Mouse (Mus musculus): Measurements from ENCODE around the gene Tigit. TPM values are rescaled to one million over a fixed set of nuclear protein-coding genes. Genes with fewer than 3 reads are reported as not detected.

The Tigit gene
- polyA plus RNA-seq (2012; rRNA removed) = 0.06 TPM in 1 of 2 replicates, not detected in the other

DNA sequence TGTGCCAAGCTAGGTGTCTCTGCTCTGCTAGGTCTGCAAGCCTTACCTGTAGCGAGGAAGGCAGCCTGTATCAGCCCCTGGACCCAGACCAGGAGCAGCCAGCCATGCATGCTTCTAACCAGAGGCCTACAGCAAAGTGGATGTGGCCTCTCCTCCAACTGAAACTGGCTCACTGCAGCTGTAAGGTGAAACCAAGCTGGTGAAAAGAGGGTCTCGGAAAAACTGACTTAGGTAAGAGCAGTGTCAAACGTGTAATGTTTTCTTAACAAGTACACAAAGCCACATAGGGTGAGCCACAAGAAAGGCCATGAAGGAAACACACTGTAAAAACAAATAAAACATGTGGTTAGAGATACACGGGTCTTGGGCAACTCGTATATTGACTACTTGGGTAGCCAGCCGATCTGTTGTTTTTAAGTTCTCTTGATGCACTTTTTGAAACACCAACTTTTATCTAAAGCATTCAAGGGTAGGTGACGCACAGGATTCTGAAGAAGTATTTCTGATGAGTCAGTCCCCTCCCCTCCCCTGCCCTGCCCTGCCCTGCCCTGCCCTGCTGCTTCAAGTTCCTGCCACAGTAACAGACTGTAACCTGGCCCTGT lies at the start of gene Tigit:
Tigit (minus strand) TSS at position 169 of the 602 bp plus-strand sequence.

Other genes with a start within 250 kb of the Tigit start
- gene Drd3, start 89.9 kb upstream of the Tigit start, polyA plus RNA-seq (2012; rRNA removed) = not detected in 2 replicates
- 10.3 and 17.4 TPM in 2 replicates for gene Ccdc191, start 225.7 kb upstream of the Tigit start, polyA plus RNA-seq (2012; rRNA removed)